Mouse (Mus musculus): ENCODE results near the gene Ccn5. TPM values are rescaled to one million over a fixed set of nuclear protein-coding genes. Genes with fewer than 3 reads are reported as not detected.

Ccn5 gene
- polyA plus RNA-seq, 1 experiment from 2014 or later = not detected

DNA sequence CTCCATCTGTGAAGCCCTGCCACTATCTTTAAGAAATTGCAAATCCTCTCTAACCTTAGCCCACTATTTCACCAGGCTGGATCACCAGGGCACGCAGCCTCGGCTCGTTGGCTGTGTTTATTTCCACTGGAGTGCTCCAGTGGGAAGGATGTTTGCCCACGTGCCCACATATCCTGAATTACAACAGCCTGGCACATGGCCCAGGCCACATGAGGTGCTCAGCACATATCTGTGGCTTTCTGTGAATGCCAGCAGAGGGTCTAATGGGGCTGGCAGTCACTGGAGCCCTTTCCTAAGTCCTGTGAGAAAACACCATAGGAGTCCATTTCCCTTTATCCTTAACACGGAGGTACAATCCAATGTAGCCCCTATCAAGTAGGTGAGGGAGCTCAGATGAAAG lies 5.8 kb downstream of the Ccn5 start:
- H3K4me2 ChIP-seq (replicated peaks) = no peak overlapping the region
- DNase-seq (ENCODE audit: low spot score) (no peak), ATAC-seq (ENCODE audit: low FRiP score) (no peak)
- H3K4me1 ChIP-seq (replicated peaks; ENCODE audit: control insufficient read depth, insufficient read depth, low read length) = no peaks in the 10 kb centered on the region
- H3K27me3 ChIP-seq (ENCODE audit: control insufficient read depth, insufficient read depth, low read length) = no peaks in the 10 kb centered on the region
- no peak overlapping the region for H3K27ac ChIP-seq
- no peak overlapping the region for H3K9ac ChIP-seq
- no peaks in the 10 kb centered on the region for H3K36me3 ChIP-seq (replicated peaks; ENCODE audit: control insufficient read depth, insufficient read depth)
- H3K9me3 ChIP-seq (ENCODE audit: control insufficient read depth, low read length) = no peaks in the 10 kb centered on the region
- no peak overlapping the region for H3K4me3 ChIP-seq (replicated peaks; ENCODE audit: low read length)
- WGBS = 73% methylated on average over 5 of the region's 5 CpGs

DNA sequence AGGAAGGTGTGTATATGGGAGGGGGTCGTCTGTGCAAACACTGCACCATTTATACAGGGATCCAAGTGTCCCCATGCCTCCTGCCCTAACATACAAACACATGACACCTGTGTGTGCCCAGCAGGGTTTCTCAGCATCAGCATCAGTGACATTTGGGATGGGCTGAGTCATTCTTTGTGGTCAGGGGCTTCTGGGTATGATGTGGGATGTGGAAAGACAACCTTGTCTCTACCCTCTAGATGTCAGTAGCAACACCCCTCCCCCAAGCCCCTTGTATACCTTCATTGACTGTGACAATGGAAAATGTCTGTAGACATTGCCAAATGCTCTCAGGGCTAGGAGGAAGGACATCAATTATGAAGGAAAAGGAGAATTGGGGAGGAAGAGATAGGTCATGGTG lies 10.5 kb downstream of the Ccn5 start:
- Histone ChIP-seq H3K4me2 (replicated peaks) (no peak overlapping the region), H3K4me3 (replicated peaks; ENCODE audit: low read length) (no peak overlapping the region), H3K9ac (no peak overlapping the region), H3K27ac (no peak overlapping the region), H3K27me3 (ENCODE audit: control insufficient read depth, insufficient read depth, low read length) (no peaks in the 10 kb centered on the region), H3K36me3 (replicated peaks; ENCODE audit: control insufficient read depth, insufficient read depth) (no peaks in the 10 kb centered on the region), H3K9me3 (ENCODE audit: control insufficient read depth, low read length) (no peaks in the 10 kb centered on the region), H3K4me1 (replicated peaks; ENCODE audit: control insufficient read depth, insufficient read depth, low read length) (no peaks in the 10 kb centered on the region)
- DNase-seq (ENCODE audit: low spot score) = no peak
- 62% methylated on average over 1 of the region's 1 CpGs for WGBS
- no peak for ATAC-seq (ENCODE audit: low FRiP score)

DNA sequence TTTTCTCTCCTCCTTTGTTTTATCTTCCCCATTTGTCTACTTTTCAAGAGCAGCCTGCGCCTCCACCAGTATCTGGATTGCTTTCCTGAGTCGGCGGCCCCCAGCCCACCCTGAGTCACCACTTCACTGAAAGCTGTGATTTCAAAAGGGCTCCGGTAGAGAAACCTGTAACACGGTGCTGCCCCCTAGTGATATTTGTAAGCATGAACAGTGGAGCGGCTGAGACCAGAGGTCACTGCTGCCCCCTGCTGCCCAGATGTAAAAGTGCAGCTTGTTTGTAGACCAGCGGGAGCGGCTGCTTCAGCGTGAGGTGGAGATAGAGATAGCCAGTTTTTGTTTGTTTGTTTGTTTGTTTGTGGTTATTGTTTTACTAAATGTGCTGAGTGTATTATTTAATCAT lies 17.4 kb downstream of the Ccn5 start:
- peak; percentile 62; the same call in 1 of the 2 replicates for ATAC-seq (ENCODE audit: low FRiP score)
- H3K27ac ChIP-seq = no peak overlapping the region
- H3K27me3 ChIP-seq (ENCODE audit: control insufficient read depth, insufficient read depth, low read length) = peaks cover 6% of the 10 kb centered on the region
- no peaks in the 10 kb centered on the region for H3K4me1 ChIP-seq (replicated peaks; ENCODE audit: control insufficient read depth, insufficient read depth, low read length)
- no peaks in the 10 kb centered on the region for H3K9me3 ChIP-seq (ENCODE audit: control insufficient read depth, low read length)
- no peaks in the 10 kb centered on the region for H3K36me3 ChIP-seq (replicated peaks; ENCODE audit: control insufficient read depth, insufficient read depth)
- H3K9ac ChIP-seq = no peak overlapping the region
- 29% methylated on average over 9 of the region's 9 CpGs for WGBS
- peak; percentile 88 for DNase-seq (ENCODE audit: low spot score)
- no peak overlapping the region for H3K4me2 ChIP-seq (replicated peaks)
- no peak overlapping the region for H3K4me3 ChIP-seq (replicated peaks; ENCODE audit: low read length)

DNA sequence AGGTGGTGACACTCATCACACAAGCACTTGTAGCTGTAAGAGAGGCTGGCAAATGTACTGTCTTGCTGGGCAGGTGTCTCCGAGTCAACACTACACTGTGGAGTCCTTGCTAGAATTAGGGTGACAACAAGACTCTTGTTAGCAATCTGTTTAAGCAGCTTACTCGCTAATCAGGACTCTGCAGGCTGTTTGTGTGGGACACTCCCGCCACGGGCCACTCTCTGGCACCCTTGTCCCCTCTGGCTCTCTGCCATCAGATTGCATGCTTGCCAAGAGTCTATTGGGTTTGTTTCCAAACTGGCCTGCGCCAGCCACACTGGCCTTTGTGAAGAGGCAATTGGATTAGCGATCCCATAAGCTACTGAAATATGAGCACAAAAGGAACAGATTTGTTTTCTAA lies 18.9 kb downstream of the Ccn5 start:
- H3K4me3 ChIP-seq (replicated peaks; ENCODE audit: low read length) = no peak overlapping the region
- no peak overlapping the region for H3K27ac ChIP-seq
- H3K9ac ChIP-seq = no peak overlapping the region
- no peaks in the 10 kb centered on the region for H3K4me1 ChIP-seq (replicated peaks; ENCODE audit: control insufficient read depth, insufficient read depth, low read length)
- H3K27me3 ChIP-seq (ENCODE audit: control insufficient read depth, insufficient read depth, low read length) = peaks cover 6% of the 10 kb centered on the region
- H3K36me3 ChIP-seq (replicated peaks; ENCODE audit: control insufficient read depth, insufficient read depth) = no peaks in the 10 kb centered on the region
- no peak overlapping the region for H3K4me2 ChIP-seq (replicated peaks)
- 42% methylated on average over 6 of the region's 6 CpGs for WGBS
- ATAC-seq (ENCODE audit: low FRiP score) (no peak; the same call in 1 of the 2 replicates), DNase-seq (ENCODE audit: low spot score) (peak; percentile 72)
- no peaks in the 10 kb centered on the region for H3K9me3 ChIP-seq (ENCODE audit: control insufficient read depth, low read length)

DNA sequence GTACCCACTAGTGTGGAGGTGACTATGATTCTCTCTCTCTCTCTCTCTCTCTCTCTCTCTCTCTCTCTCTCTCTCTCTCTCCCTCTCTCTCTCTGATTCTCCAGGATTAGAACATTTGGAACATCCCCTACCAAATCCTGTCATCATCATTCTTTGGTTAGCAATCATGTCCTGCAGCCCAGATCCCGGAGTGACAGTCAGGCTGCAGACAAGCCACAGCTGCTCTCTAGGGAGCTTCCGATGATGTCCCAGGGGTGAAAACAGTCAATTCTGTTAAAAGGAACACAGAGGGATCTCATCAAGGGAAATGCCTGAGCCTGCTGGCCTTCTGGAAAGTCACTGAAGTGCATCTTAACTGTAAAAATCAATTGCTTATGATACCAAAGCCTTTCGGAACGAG lies 21.4 kb downstream of the Ccn5 start:
- Histone ChIP-seq H3K27ac (no peak overlapping the region), H3K27me3 (ENCODE audit: control insufficient read depth, insufficient read depth, low read length) (peaks cover 6% of the 10 kb centered on the region), H3K4me1 (replicated peaks; ENCODE audit: control insufficient read depth, insufficient read depth, low read length) (no peaks in the 10 kb centered on the region), H3K4me2 (replicated peaks) (no peak overlapping the region), H3K9me3 (ENCODE audit: control insufficient read depth, low read length) (no peaks in the 10 kb centered on the region), H3K36me3 (replicated peaks; ENCODE audit: control insufficient read depth, insufficient read depth) (no peaks in the 10 kb centered on the region), H3K9ac (no peak overlapping the region), H3K4me3 (replicated peaks; ENCODE audit: low read length) (no peak overlapping the region)
- ATAC-seq (ENCODE audit: low FRiP score) (no peak), DNase-seq (ENCODE audit: low spot score) (no peak)
- 67% methylated on average over 4 of the region's 4 CpGs for WGBS

DNA sequence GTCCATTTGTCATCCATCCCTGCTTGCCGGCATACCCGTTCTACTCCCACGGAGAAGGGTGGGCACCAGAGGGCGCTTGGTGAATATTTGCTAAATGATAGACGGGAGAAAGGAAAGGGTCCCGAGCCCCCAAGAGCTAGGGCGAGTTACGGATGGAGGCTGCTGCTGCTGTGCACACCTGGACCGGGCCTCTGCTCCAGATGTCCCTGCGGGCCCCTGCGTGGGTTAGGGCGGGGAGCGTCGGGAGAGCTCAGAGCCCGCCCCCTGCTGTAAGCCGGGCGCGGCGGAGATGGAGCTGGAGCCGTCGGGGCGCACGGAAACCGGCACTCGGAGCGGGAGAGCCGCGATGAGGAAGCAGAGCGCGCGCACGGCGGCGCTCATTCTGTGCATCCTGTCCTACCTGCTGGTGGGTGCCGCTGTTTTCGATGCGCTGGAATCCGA lies 32.8 kb downstream of the Ccn5 start, which contains the start of gene Kcnk15:
TSS of gene Kcnk15 (plus strand) at position 191 of the 441 bp plus-strand sequence.
- ATAC-seq (ENCODE audit: low FRiP score) (peak; percentile 37; the same call in 1 of the 2 replicates), DNase-seq (ENCODE audit: low spot score) (peak; percentile 68)
- no peak within 1 kb of the TSS for H3K27ac ChIP-seq
- H3K4me3 ChIP-seq (replicated peaks; ENCODE audit: low read length) = peak within 1 kb of the TSS; percentile 26
- H3K27me3 ChIP-seq (ENCODE audit: control insufficient read depth, insufficient read depth, low read length) = peaks cover 82% of the 10 kb centered on the region
- H3K36me3 ChIP-seq (replicated peaks; ENCODE audit: control insufficient read depth, insufficient read depth) = no peaks in the 10 kb centered on the region
- H3K4me2 ChIP-seq (replicated peaks) = peak within 1 kb of the TSS; percentile 36
- H3K9me3 ChIP-seq (ENCODE audit: control insufficient read depth, low read length) = no peaks in the 10 kb centered on the region
- 1% methylated on average over 38 of the region's 38 CpGs for WGBS
- no peaks in the 10 kb centered on the region for H3K4me1 ChIP-seq (replicated peaks; ENCODE audit: control insufficient read depth, insufficient read depth, low read length)
- 0 out of 2 replicates have a peak within 1 kb of the TSS, but pooled peaks have one; percentile 4 for H3K9ac ChIP-seq

DNA sequence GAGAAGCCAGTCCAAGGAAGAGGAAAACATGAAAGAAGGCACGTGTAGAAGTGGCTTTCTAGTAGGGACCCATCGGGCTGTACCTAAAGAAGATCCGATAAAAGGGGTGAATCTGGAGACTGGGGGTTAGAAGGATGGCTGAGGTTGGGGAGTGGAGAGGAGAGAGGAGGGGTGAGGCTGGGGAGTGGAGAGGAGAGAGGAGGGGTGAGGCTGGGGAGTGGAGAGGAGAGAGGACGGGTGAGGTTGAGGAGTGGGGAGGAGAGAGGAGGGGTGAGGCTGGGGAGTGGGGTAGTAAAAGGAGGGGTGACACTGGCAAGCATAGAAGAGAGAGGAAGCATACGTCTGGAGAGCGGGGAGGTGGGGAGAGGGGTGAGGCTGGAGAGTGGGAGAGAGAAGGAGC lies 36.6 kb downstream of the Ccn5 start:
- no peak for DNase-seq (ENCODE audit: low spot score)
- H3K9ac ChIP-seq = no peak overlapping the region
- H3K4me3 ChIP-seq (replicated peaks; ENCODE audit: low read length) = no peak overlapping the region
- no peak overlapping the region for H3K27ac ChIP-seq
- no peaks in the 10 kb centered on the region for H3K4me1 ChIP-seq (replicated peaks; ENCODE audit: control insufficient read depth, insufficient read depth, low read length)
- ATAC-seq (ENCODE audit: low FRiP score) = peak; percentile 67; the same call in 1 of the 2 replicates
- H3K9me3 ChIP-seq (ENCODE audit: control insufficient read depth, low read length) = no peaks in the 10 kb centered on the region
- H3K4me2 ChIP-seq (replicated peaks) = no peak overlapping the region
- 76% methylated on average over 6 of the region's 6 CpGs for WGBS
- no peaks in the 10 kb centered on the region for H3K36me3 ChIP-seq (replicated peaks; ENCODE audit: control insufficient read depth, insufficient read depth)
- H3K27me3 ChIP-seq (ENCODE audit: control insufficient read depth, insufficient read depth, low read length) = peaks cover 58% of the 10 kb centered on the region

DNA sequence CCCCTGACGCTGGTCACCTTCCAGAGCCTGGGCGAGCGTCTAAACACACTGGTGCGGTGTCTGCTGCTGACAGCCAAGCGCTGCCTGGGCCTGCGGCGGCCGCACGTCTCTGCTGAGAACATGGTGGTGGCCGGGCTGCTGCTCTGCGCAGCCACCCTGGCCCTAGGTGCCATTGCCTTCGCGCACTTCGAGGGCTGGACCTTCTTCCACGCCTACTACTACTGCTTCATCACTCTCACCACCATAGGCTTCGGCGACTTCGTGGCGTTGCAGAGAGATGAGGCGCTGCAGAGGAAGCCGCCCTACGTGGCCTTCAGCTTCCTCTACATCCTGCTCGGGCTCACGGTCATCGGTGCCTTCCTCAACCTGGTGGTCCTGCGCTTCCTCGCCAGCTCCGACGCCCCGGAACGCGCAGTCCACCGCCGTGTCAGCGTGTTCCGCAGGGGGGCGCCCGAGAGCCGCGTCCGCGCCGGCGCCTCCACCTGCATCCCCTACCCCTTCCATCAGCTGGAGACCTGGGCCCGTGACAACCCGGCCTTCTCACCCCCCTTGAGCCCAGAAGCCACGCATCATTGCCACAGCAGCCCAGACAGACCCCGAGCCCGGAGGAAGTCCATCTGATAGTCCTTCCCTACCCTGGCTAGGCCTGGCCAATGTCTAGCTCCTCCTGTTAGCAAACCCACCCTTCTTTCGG lies 37.7 kb downstream of the Ccn5 start:
- Histone ChIP-seq H3K4me1 (replicated peaks; ENCODE audit: control insufficient read depth, insufficient read depth, low read length) (no peaks in the 10 kb centered on the region), H3K27me3 (ENCODE audit: control insufficient read depth, insufficient read depth, low read length) (peaks cover 48% of the 10 kb centered on the region), H3K4me2 (replicated peaks) (peak overlapping the region; percentile 42), H3K4me3 (replicated peaks; ENCODE audit: low read length) (no peak overlapping the region), H3K9ac (no peak overlapping the region; the same call in 1 of the 2 replicates), H3K9me3 (ENCODE audit: control insufficient read depth, low read length) (no peaks in the 10 kb centered on the region), H3K27ac (no peak overlapping the region), H3K36me3 (replicated peaks; ENCODE audit: control insufficient read depth, insufficient read depth) (no peaks in the 10 kb centered on the region)
- peak; percentile 75 for DNase-seq (ENCODE audit: low spot score)
- ATAC-seq (ENCODE audit: low FRiP score) = peak; percentile 78
- 13% methylated on average over 50 of the region's 50 CpGs for WGBS

DNA sequence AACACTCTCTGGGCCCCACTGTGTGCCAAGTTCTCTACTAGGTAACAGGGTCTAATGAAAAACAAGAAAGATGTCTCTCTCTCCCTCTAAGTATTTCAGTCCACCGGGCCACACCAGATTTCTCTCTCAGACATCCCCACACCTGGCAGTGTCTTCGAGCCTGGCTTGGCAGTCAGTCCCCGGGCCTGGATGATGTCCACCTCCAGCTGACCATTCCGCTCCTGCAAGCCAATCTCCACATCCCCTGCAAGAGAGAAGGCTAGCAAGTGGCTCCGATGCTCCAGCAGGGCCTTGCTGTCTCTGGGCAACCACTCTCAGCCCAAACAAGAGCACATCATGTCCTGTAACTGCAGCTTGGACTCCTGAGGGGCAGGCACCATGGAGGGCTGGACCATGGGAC lies 44.6 kb downstream of the Ccn5 start:
- no peak for ATAC-seq (ENCODE audit: low FRiP score)
- Histone ChIP-seq H3K4me3 (replicated peaks; ENCODE audit: low read length) (no peak overlapping the region), H3K36me3 (replicated peaks; ENCODE audit: control insufficient read depth, insufficient read depth) (no peaks in the 10 kb centered on the region), H3K4me2 (replicated peaks) (no peak overlapping the region), H3K27ac (no peak overlapping the region), H3K4me1 (replicated peaks; ENCODE audit: control insufficient read depth, insufficient read depth, low read length) (peaks cover 11% of the 10 kb centered on the region; the same call in 1 of the 2 replicates), H3K9ac (no peak overlapping the region), H3K9me3 (ENCODE audit: control insufficient read depth, low read length) (no peaks in the 10 kb centered on the region), H3K27me3 (ENCODE audit: control insufficient read depth, insufficient read depth, low read length) (no peaks in the 10 kb centered on the region)
- WGBS = 94% methylated on average over 5 of the region's 5 CpGs
- no peak for DNase-seq (ENCODE audit: low spot score)
